Mouse (Mus musculus) megakaryocyte, embryonic 14.5 days (primary cell): ENCODE data around the gene Smg9. TPM values are rescaled to one million over a fixed set of nuclear protein-coding genes. Genes with fewer than 3 reads are reported as not detected.

ENCODE experiments used
- H3K27me3 ChIP-seq: replicated peaks from 2 replicates; pipeline ENCODE3; 2012; ENCODE audit warnings: inconsistent platforms
- H3K36me3 ChIP-seq: replicated peaks from 2 replicates; pipeline ENCODE3; 2012; ENCODE audit warnings: low read length, inconsistent platforms, mixed read lengths
- H3K4me1 ChIP-seq: 2 replicates; pipeline ENCODE4 v1.6.1; 2012; ENCODE audit warnings: inconsistent platforms
- H3K4me3 ChIP-seq: replicated peaks from 2 replicates; pipeline ENCODE3; 2012; ENCODE audit warnings: moderate library complexity, mild to moderate bottlenecking, inconsistent platforms
- H3K9me3 ChIP-seq: 2 replicates; pipeline ENCODE4 v1.6.1; 2012; ENCODE audit warnings: inconsistent platforms
- FLI1 ChIP-seq: IDR thresholded peaks from 2 replicates; pipeline ENCODE4 v1.6.1; 2012; ENCODE audit warnings: low read length, inconsistent platforms, mixed read lengths
- GATA1 ChIP-seq: IDR thresholded peaks from 3 replicates; pipeline ENCODE4 v1.6.1; 2012; ENCODE audit warnings: mixed read lengths, low read length, inconsistent platforms, borderline replicate concordance
- polyA plus RNA-seq: library from polyadenylated mRNA; stranded (reverse); fragments of >175 nt; gene quantifications from 2 replicates; pipeline ENCODE4 v1.2.3, GENCODE M21; 2012; ENCODE audit warnings: low replicate concordance; ENCODE audit not compliant: insufficient read depth

Smg9 gene
- polyA plus RNA-seq, 1 experiment, result 58.9 TPM

- Histone ChIP-seq H3K36me3 (peaks cover 74% of the 10 kb centered on the region), H3K9me3 (no peaks in the 10 kb centered on the region), H3K4me1 (peaks cover 12% of the 10 kb centered on the region), H3K27me3 (no peaks in the 10 kb centered on the region), H3K4me3 (no peak overlapping the region)
- TF ChIP-seq GATA1 (no peak), FLI1 (no peak)
These were observed 22.8 kb downstream of the Smg9 start for GRCm38 (mm10) chr7:24422251-24422650.

- no peaks in the 10 kb centered on the region for H3K9me3 ChIP-seq
- H3K4me1 ChIP-seq, result peaks cover 12% of the 10 kb centered on the region
- H3K36me3 ChIP-seq, result peaks cover 64% of the 10 kb centered on the region
- no peak overlapping the region for H3K4me3 ChIP-seq
- TF ChIP-seq GATA1 (no peak), FLI1 (no peak)
- H3K27me3 ChIP-seq, result no peaks in the 10 kb centered on the region
These were observed 23.8 kb downstream of the Smg9 start for GRCm38 (mm10) chr7:24423107-24423763.

- Histone ChIP-seq H3K4me3 (peak overlapping the region; percentile 17), H3K36me3 (peaks cover 56% of the 10 kb centered on the region), H3K27me3 (no peaks in the 10 kb centered on the region), H3K4me1 (peaks cover 12% of the 10 kb centered on the region), H3K9me3 (no peaks in the 10 kb centered on the region)
- TF ChIP-seq GATA1, result no peak
- no peak for TF ChIP-seq FLI1
These were observed 24.7 kb downstream of the Smg9 start for GRCm38 (mm10) chr7:24423956-24424732.

GRCm38 (mm10) chr7:24425919-24426318 lies 26.5 kb downstream of the Smg9 start:
- no peaks in the 10 kb centered on the region for H3K9me3 ChIP-seq
- TF ChIP-seq FLI1, result no peak
- TF ChIP-seq GATA1, result no peak
- peaks cover 38% of the 10 kb centered on the region for H3K36me3 ChIP-seq
- H3K27me3 ChIP-seq, result peaks cover 2% of the 10 kb centered on the region
- H3K4me3 ChIP-seq, result no peak overlapping the region
- peaks cover 12% of the 10 kb centered on the region for H3K4me1 ChIP-seq

GRCm38 (mm10) chr7:24427168-24427567 lies 27.7 kb downstream of the Smg9 start:
- peaks cover 12% of the 10 kb centered on the region for H3K4me1 ChIP-seq
- H3K9me3 ChIP-seq, result peaks cover 3% of the 10 kb centered on the region
- H3K36me3 ChIP-seq, result peaks cover 26% of the 10 kb centered on the region
- H3K4me3 ChIP-seq, result no peak overlapping the region
- no peak for TF ChIP-seq FLI1
- no peak for TF ChIP-seq GATA1
- peaks cover 4% of the 10 kb centered on the region for H3K27me3 ChIP-seq

GRCm38 (mm10) chr7:24428725-24429124 lies 29.3 kb downstream of the Smg9 start:
- Histone ChIP-seq H3K4me1 (peaks cover 5% of the 10 kb centered on the region; the same call in 1 of the 2 replicates), H3K36me3 (peaks cover 10% of the 10 kb centered on the region), H3K9me3 (peaks cover 14% of the 10 kb centered on the region), H3K27me3 (peaks cover 13% of the 10 kb centered on the region), H3K4me3 (no peak overlapping the region)
- TF ChIP-seq FLI1 (no peak), GATA1 (no peak)

- H3K27me3 ChIP-seq, result peaks cover 13% of the 10 kb centered on the region
These were observed 30.1 kb downstream of the Smg9 start for GRCm38 (mm10) chr7:24429413-24430112.

GRCm38 (mm10) chr7:24430551-24431345 lies 31.3 kb downstream of the Smg9 start:
- no peaks in the 10 kb centered on the region for H3K36me3 ChIP-seq
- H3K4me3 ChIP-seq, result no peak overlapping the region
- peaks cover 14% of the 10 kb centered on the region for H3K9me3 ChIP-seq
- peaks cover 13% of the 10 kb centered on the region for H3K27me3 ChIP-seq
- TF ChIP-seq FLI1 (no peak), GATA1 (no peak)
- no peaks in the 10 kb centered on the region for H3K4me1 ChIP-seq

More at GRCm38 (mm10) chr7:24429413-24430112, 30.1 kb downstream of the Smg9 start:
- no peak overlapping the region for H3K4me3 ChIP-seq
- peaks cover 2% of the 10 kb centered on the region; the same call in 1 of the 2 replicates for H3K4me1 ChIP-seq
- peaks cover 14% of the 10 kb centered on the region for H3K9me3 ChIP-seq
- TF ChIP-seq FLI1, result no peak
- no peak for TF ChIP-seq GATA1
- peaks cover 2% of the 10 kb centered on the region for H3K36me3 ChIP-seq

GRCm38 (mm10) chr7:24431713-24432112 lies 32.3 kb downstream of the Smg9 start:
- no peaks in the 10 kb centered on the region for H3K36me3 ChIP-seq
- H3K4me1 ChIP-seq, result no peaks in the 10 kb centered on the region
- H3K4me3 ChIP-seq, result no peak overlapping the region
- peaks cover 17% of the 10 kb centered on the region for H3K27me3 ChIP-seq
- H3K9me3 ChIP-seq, result peaks cover 14% of the 10 kb centered on the region
- no peak for TF ChIP-seq GATA1
- TF ChIP-seq FLI1, result no peak
